In the genomic region with DNA sequence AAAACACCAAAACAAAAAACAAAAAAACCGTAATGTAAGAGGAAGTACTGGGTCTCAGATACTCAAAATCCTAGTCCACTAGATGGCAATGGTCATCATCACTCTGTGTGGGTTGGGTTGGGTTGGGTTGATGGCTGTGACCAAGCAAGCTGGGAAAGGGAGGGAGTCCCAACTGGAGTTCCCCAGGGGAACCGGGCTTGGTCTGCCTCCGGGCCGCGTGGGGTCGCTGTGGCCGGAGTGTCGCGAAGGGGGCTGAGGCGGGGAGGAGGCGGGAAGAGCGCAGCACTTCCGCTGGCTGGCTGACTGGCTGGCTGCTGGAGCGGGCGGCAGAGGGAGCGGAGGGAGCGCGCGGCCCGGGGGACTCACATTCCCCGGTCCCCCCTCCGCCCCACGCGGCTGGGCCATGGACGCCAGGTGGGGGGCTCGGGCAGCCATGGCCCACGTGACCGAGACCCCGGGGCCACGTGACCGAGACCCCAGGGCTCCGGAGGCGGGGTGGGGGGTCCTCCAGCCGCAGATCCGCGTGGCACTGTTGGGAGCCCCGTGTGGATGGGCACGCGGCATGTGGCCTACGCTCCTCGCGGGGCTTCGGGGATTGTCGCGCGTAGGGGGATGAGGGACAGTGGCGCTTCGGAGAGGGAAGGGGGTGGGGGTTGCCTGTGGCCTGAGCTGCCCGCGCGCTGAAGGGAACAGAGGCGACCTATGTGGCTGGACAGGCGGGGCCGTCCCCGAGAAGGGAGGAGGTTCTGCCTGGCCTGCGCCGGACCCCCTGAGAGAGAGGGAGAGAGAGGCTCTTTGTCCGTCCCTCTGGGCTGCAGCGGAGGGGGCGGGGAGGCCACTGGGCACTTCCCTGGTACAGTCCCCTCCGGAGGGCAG, we compare ENCODE assay signal across 8 mouse cellular contexts. TPM values are rescaled to one million over a fixed set of nuclear protein-coding genes. Genes with fewer than 3 reads are reported as not detected.
DNase-seq lines count a peak whose midpoint lies in the region; ATAC-seq and TF ChIP-seq lines count a peak whose summit lies in the region.

A gene (plus strand): TSS at position 220 of the 876 bp plus-strand sequence.

- H3K4me3 ChIP-seq in bone marrow, adult 2 months (replicated peaks; ENCODE audit: control insufficient read depth, low read depth, low read length): peak within 1 kb of the TSS; percentile 85
- peak within 1 kb of the TSS; percentile 88 for H3K4me3 ChIP-seq in erythroblast, embryonic 14.5 days (replicated peaks)
- H3K4me3 ChIP-seq in heart, embryonic 11.5 days (ENCODE audit: low read depth, low read length): peak within 1 kb of the TSS; percentile 84
- H3K4me3 ChIP-seq in kidney, embryonic 16.5 days (ENCODE audit: low read length): peak within 1 kb of the TSS; percentile 80
- peak within 1 kb of the TSS; percentile 98 for H3K4me3 ChIP-seq in liver, embryonic 11.5 days (ENCODE audit: low read depth, low read length)
- peak within 1 kb of the TSS; percentile 48 for H3K4me3 ChIP-seq in myocyte

- WGBS in bone marrow, adult 2 months: 1% methylated on average over 60 of the region's 61 CpGs
- under 1% methylated on average over 57 of the region's 61 CpGs for WGBS in heart, embryonic 11.5 days (ENCODE audit: insufficient replicate concordance)
- WGBS in kidney, embryonic 16.5 days: under 1% methylated on average over 53 of the region's 61 CpGs
- WGBS in liver, embryonic 11.5 days: 1% methylated on average over 54 of the region's 61 CpGs

- H3K4me1 ChIP-seq in bone marrow, adult 2 months (ENCODE audit: control insufficient read depth, insufficient read depth, low read length): no peaks in the 10 kb centered on the region; the same call in 1 of the 2 replicates
- H3K4me1 ChIP-seq in erythroblast, embryonic 14.5 days (ENCODE audit: control insufficient read depth): peaks cover 40% of the 10 kb centered on the region
- peaks cover 14% of the 10 kb centered on the region for H3K4me1 ChIP-seq in heart, embryonic 11.5 days (ENCODE audit: control insufficient read depth, insufficient read depth, low read length)
- peaks cover 20% of the 10 kb centered on the region for H3K4me1 ChIP-seq in kidney, embryonic 16.5 days (ENCODE audit: insufficient read depth, low read length)
- H3K4me1 ChIP-seq in liver, embryonic 11.5 days (replicated peaks; ENCODE audit: control insufficient read depth, insufficient read depth, low read length): peaks cover 23% of the 10 kb centered on the region

- peaks cover 6% of the 10 kb centered on the region; the same call in 1 of the 2 replicates for H3K27me3 ChIP-seq in erythroblast, embryonic 14.5 days (ENCODE audit: control insufficient read depth)
- H3K27me3 ChIP-seq in heart, embryonic 11.5 days (ENCODE audit: control insufficient read depth, insufficient read depth, low read length): no peaks in the 10 kb centered on the region
- H3K27me3 ChIP-seq in kidney, embryonic 16.5 days (ENCODE audit: insufficient read depth, low read length): no peaks in the 10 kb centered on the region
- no peaks in the 10 kb centered on the region for H3K27me3 ChIP-seq in liver, embryonic 11.5 days (replicated peaks; ENCODE audit: control insufficient read depth, insufficient read depth, low read length)
- H3K27me3 ChIP-seq in myocyte (ENCODE audit: control insufficient read depth, insufficient read depth, insufficient read length): no peaks in the 10 kb centered on the region

- H3K79me2 ChIP-seq in myocyte (ENCODE audit: control insufficient read depth, insufficient read depth): peaks cover 14% of the 10 kb centered on the region

- DNase-seq in A20 (ENCODE audit: low read depth, low spot score): peak; percentile 91
- peak; percentile 91 for DNase-seq in liver, embryonic 11.5 days (ENCODE audit: low spot score)
- peak; percentile 88 to 95 for DNase-seq in spleen, postnatal 4 days (ENCODE audit: low spot score in 2 of 2)

- peak; percentile 63 for ATAC-seq in heart, embryonic 11.5 days (replicated peaks; ENCODE audit: insufficient number of reproducible peaks, low FRiP score, low TSS enrichment)
- peak; percentile 90 for ATAC-seq in kidney, embryonic 16.5 days (ENCODE audit: low FRiP score, low TSS enrichment)
- ATAC-seq in liver, embryonic 11.5 days (replicated peaks; ENCODE audit: low FRiP score): peak; percentile 76

- peak; percentile 74 for TF ChIP-seq CTCF in bone marrow, adult 2 months (IDR thresholded peaks at IDR 0.05; ENCODE audit: control insufficient read depth, insufficient read depth, low read length)

- no peaks in the 10 kb centered on the region for H3K9me3 ChIP-seq in erythroblast, embryonic 14.5 days (ENCODE audit: control insufficient read depth, low read length)
- H3K9me3 ChIP-seq in heart, embryonic 11.5 days (replicated peaks; ENCODE audit: control insufficient read depth, low read length): no peaks in the 10 kb centered on the region
- H3K9me3 ChIP-seq in kidney, embryonic 16.5 days (ENCODE audit: low read length): no peaks in the 10 kb centered on the region
- no peaks in the 10 kb centered on the region for H3K9me3 ChIP-seq in liver, embryonic 11.5 days (ENCODE audit: control insufficient read depth, low read length)

- H3K36me3 ChIP-seq in erythroblast, embryonic 14.5 days (ENCODE audit: control insufficient read depth): peaks cover 37% of the 10 kb centered on the region
- H3K36me3 ChIP-seq in heart, embryonic 11.5 days (ENCODE audit: control insufficient read depth, insufficient read depth, low read length): peaks cover 18% of the 10 kb centered on the region
- peaks cover 25% of the 10 kb centered on the region for H3K36me3 ChIP-seq in kidney, embryonic 16.5 days (ENCODE audit: insufficient read depth, low read length)
- H3K36me3 ChIP-seq in liver, embryonic 11.5 days (ENCODE audit: control insufficient read depth, insufficient read depth, low read length): peaks cover 28% of the 10 kb centered on the region
- H3K36me3 ChIP-seq in myocyte (ENCODE audit: control insufficient read depth, insufficient read depth): peaks cover 26% of the 10 kb centered on the region

- H3ac ChIP-seq in myocyte (ENCODE audit: control insufficient read depth, insufficient read length): peak within 1 kb of the TSS; percentile 57

- H3K9ac ChIP-seq in heart, embryonic 11.5 days (ENCODE audit: low read depth, low read length): peak within 1 kb of the TSS; percentile 91
- peak within 1 kb of the TSS; percentile 88 for H3K9ac ChIP-seq in kidney, embryonic 16.5 days (replicated peaks; ENCODE audit: low read length)
- H3K9ac ChIP-seq in liver, embryonic 11.5 days (ENCODE audit: low read depth, low read length): peak within 1 kb of the TSS; percentile 97

- H3K27ac ChIP-seq in bone marrow, adult 2 months (ENCODE audit: control insufficient read depth, insufficient read depth, low read depth, low read length, poor library complexity): peak within 1 kb of the TSS; percentile 78
- H3K27ac ChIP-seq in heart, embryonic 11.5 days (ENCODE audit: low read depth, low read length): peak within 1 kb of the TSS; percentile 80
- H3K27ac ChIP-seq in kidney, embryonic 16.5 days (ENCODE audit: low read length): peak within 1 kb of the TSS; percentile 87
- H3K27ac ChIP-seq in liver, embryonic 11.5 days (ENCODE audit: low read depth, low read length): peak within 1 kb of the TSS; percentile 88

- peak within 1 kb of the TSS; percentile 84 for H3K4me2 ChIP-seq in heart, embryonic 11.5 days
- H3K4me2 ChIP-seq in kidney, embryonic 16.5 days (replicated peaks; ENCODE audit: low read depth, low read length): peak within 1 kb of the TSS; percentile 94
- H3K4me2 ChIP-seq in liver, embryonic 11.5 days: peak within 1 kb of the TSS; percentile 99
- peak within 1 kb of the TSS; percentile 94 for H3K4me2 ChIP-seq in myocyte (ENCODE audit: low read depth)

- peak; percentile 76 for TF ChIP-seq POLR2A in bone marrow, adult 2 months (IDR thresholded peaks at IDR 0.05; ENCODE audit: borderline replicate concordance, control insufficient read depth, low read depth, low read length)
- TF ChIP-seq POLR2A in myocyte (IDR thresholded peaks at IDR 0.05; ENCODE audit: insufficient read length, low read depth): peak; percentile 97

TF ChIP-seq in myocyte, 11 proteins besides CTCF, POLR2A, EP300 and RAD21:
- TF ChIP-seq USF1 (IDR thresholded peaks at IDR 0.05; ENCODE audit: low read depth) (peak; percentile 12), MAX (IDR thresholded peaks at IDR 0.05; ENCODE audit: low read depth) (no peak), CEBPB (IDR thresholded peaks at IDR 0.05; ENCODE audit: insufficient read depth, poor library complexity, severe bottlenecking) (no peak), TCF3 (IDR thresholded peaks at IDR 0.05; ENCODE audit: insufficient read length, low read depth) (no peak), MYOG (IDR thresholded peaks at IDR 0.05; ENCODE audit: control insufficient read depth in 1 of 3, insufficient read depth in 1 of 3, insufficient read length in 2 of 3, low read depth in 2 of 3) (peak in 2 of 3 experiments; percentile 14 to 32), SRF (IDR thresholded peaks at IDR 0.05; ENCODE audit: control insufficient read depth, insufficient read length, low read depth) (peak; percentile 42), MYOD1 (IDR thresholded peaks at IDR 0.05; ENCODE audit: control insufficient read depth in 1 of 3, insufficient read length in 2 of 3, low read depth in 2 of 3) (peak in 1 of 3 experiments; percentile 32), POLR2AphosphoS2 (IDR thresholded peaks at IDR 0.05; ENCODE audit: insufficient read length, low read depth) (peak; percentile 96), TCF12 (IDR thresholded peaks at IDR 0.05; ENCODE audit: insufficient read depth, poor library complexity, severe bottlenecking) (no peak), E2F4 (IDR thresholded peaks at IDR 0.05; ENCODE audit: insufficient read depth) (peak; percentile 43), REST (IDR thresholded peaks at IDR 0.05; ENCODE audit: insufficient read depth, insufficient read length) (no peak)

RNA-seq across cellular contexts. Expression of the gene that starts here (rescaled TPM):
- polyA plus RNA-seq in bone marrow, adult 2 months (2011; ENCODE audit: insufficient read depth, insufficient read length, low replicate concordance, missing spikeins): 14.7 and 22.7 TPM in 2 replicates
- 1.7 TPM in 2 replicates for polyA plus RNA-seq in erythroblast, embryonic 14.5 days (2012)
- 87.2 and 91.0 TPM in 2 replicates for polyA plus RNA-seq in heart, embryonic 11.5 days (2014; fragmentation: Nextera tagmentation; extraction: Ambion mirVana)
- polyA plus RNA-seq in kidney, embryonic 16.5 days (2015; fragmentation: Nextera tagmentation; extraction: Ambion mirVana): 159 and 170 TPM in 2 replicates
- polyA plus RNA-seq in liver, embryonic 11.5 days (2014; fragmentation: Nextera tagmentation; extraction: Ambion mirVana): 110 and 116 TPM in 2 replicates
- 80.1 TPM for polyA plus RNA-seq in myocyte (2012; fragmentation: generic; extraction: Trizol)

Comparison
In these comparisons a context has a peak if more than half of its experiments do, and no peak if none do; other contexts are left out.
1. Peak in every context shown above with its lines: DNase-seq, ATAC-seq, H3K4me3 ChIP-seq and H3K27ac ChIP-seq.
2. H3K4me3 ChIP-seq: peak in every context shown above with its lines; median percentile 98 in liver, embryonic 11.5 days; 88 in erythroblast, embryonic 14.5 days; 85 in bone marrow, adult 2 months; 84 in heart, embryonic 11.5 days; 80 in kidney, embryonic 16.5 days; 48 in myocyte.